Mouse (Mus musculus): ENCODE measurements around the gene Nosip.
"Not testable (repeated sequence)": the region's sequence is repeated elsewhere in the genome, so short reads cannot be mapped to it uniquely, and the experiment has no call there.

Gene Nosip

GRCm38 (mm10) chr7:45112529-45112928 is 50.3 kb downstream of the Nosip start:
- no peak for DNase-seq (ENCODE audit: low spot score in 2 of 2)

- no peak for DNase-seq (ENCODE audit: low spot score in 2 of 2)
Measured at GRCm38 (mm10) chr7:45113476-45113875, 51.2 kb downstream of the Nosip start.

- peak; percentile 64 to 71 for DNase-seq (ENCODE audit: low spot score in 2 of 2)
Measured at GRCm38 (mm10) chr7:45117566-45117965, 55.3 kb downstream of the Nosip start.

GRCm38 (mm10) chr7:45118336-45118735 is 56.1 kb downstream of the Nosip start:
- DNase-seq (ENCODE audit: low spot score in 2 of 2) = no peak

GRCm38 (mm10) chr7:45119780-45120709 is 57.8 kb downstream of the Nosip start:
- DNase-seq (ENCODE audit: low spot score in 2 of 2) = peak; percentile 65 to 67

- DNase-seq (ENCODE audit: low spot score in 2 of 2) = peak; percentile 94 to 96
Measured at GRCm38 (mm10) chr7:45121404-45121803, 59.2 kb downstream of the Nosip start.

- DNase-seq (ENCODE audit: low spot score in 2 of 2) = peak; percentile 46 to 52
Measured at GRCm38 (mm10) chr7:45121966-45122365, 59.7 kb downstream of the Nosip start.

- DNase-seq (ENCODE audit: low spot score in 2 of 2) = no peak
Measured at GRCm38 (mm10) chr7:45122561-45123185, 60.4 kb downstream of the Nosip start.

- peak; percentile 68 to 74 for DNase-seq (ENCODE audit: low spot score in 2 of 2)
Measured at GRCm38 (mm10) chr7:45123186-45123570, 60.9 kb downstream of the Nosip start.

GRCm38 (mm10) chr7:45124224-45125143 is 62.3 kb downstream of the Nosip start, which contains the start of gene Rps11:
Rps11 (minus strand) TSS chr7:45124439.
- peak; percentile 99 for DNase-seq (ENCODE audit: low spot score in 2 of 2)

- DNase-seq (ENCODE audit: low spot score in 2 of 2) = no peak
Measured at GRCm38 (mm10) chr7:45125144-45125600, 62.9 kb downstream of the Nosip start.

GRCm38 (mm10) chr7:45125649-45126048 is 63.4 kb downstream of the Nosip start:
- not testable (repeated sequence) for DNase-seq (ENCODE audit: low spot score in 2 of 2)

- no peak for DNase-seq (ENCODE audit: low spot score in 2 of 2)
Measured at GRCm38 (mm10) chr7:45126147-45126843, 64.1 kb downstream of the Nosip start.

- no peak for DNase-seq (ENCODE audit: low spot score in 2 of 2)
Measured at GRCm38 (mm10) chr7:45126844-45127699, 64.8 kb downstream of the Nosip start.
